Mouse (Mus musculus) forebrain, embryonic 12.5 days (tissue): ENCODE data around the gene Camkk1. TPM values are rescaled to one million over a fixed set of nuclear protein-coding genes. Genes with fewer than 3 reads are reported as not detected.

Experiments used
- ATAC-seq: fragments of 200-750 bp; cut with Nextera tagmentation; 2 replicates; pipeline ENCODE4 v1.8.0; 2017; ENCODE audit warnings: moderate TSS enrichment; ENCODE audit not compliant: low FRiP score
- H3K27ac ChIP-seq: fragments of 300-500 bp; sonication (generic); 2 replicates; pipeline ENCODE4 v1.5.1; 2016; ENCODE audit warnings: mild to moderate bottlenecking
- H3K27me3 ChIP-seq: fragments of 300-500 bp; sonication (generic); 2 replicates; pipeline ENCODE4 v1.6.1; 2016; ENCODE audit warnings: mild to moderate bottlenecking
- H3K36me3 ChIP-seq: fragments of 300-500 bp; sonication (generic); replicated peaks from 2 replicates; pipeline ENCODE4 v1.6.1; 2016; ENCODE audit warnings: mild to moderate bottlenecking
- H3K4me1 ChIP-seq: fragments of 300-500 bp; sonication (generic); 2 replicates; pipeline ENCODE4 v1.6.1; 2016
- H3K4me2 ChIP-seq: fragments of 300-500 bp; sonication (generic); 2 replicates; pipeline ENCODE4 v1.6.1; 2016; ENCODE audit warnings: mild to moderate bottlenecking, moderate library complexity
- H3K4me3 ChIP-seq: fragments of 300-500 bp; sonication (generic); replicated peaks from 2 replicates; pipeline ENCODE4 v1.5.1; 2016; ENCODE audit warnings: mild to moderate bottlenecking
- H3K9ac ChIP-seq: fragments of 300-500 bp; sonication (generic); 2 replicates; pipeline ENCODE4 v1.6.1; 2016; ENCODE audit warnings: mild to moderate bottlenecking
- H3K9me3 ChIP-seq: fragments of 300-500 bp; sonication (generic); 2 replicates; pipeline ENCODE4 v1.6.1; 2016
- WGBS: fragments of 180-500 bp; shearing (Covaris S2); methylation state at CpG from one replicate; pipeline ENCODE4 v1.1.7; 2016; 5-methylcytosine and 5-hydroxymethylcytosine counted together
- polyA plus RNA-seq: library from polyadenylated mRNA; unstranded; fragments of >200 nt; fragmentation: Nextera tagmentation; extraction: Ambion mirVana; gene quantifications from 2 replicates; pipeline ENCODE4 v1.2.1, GENCODE M21; 2016

The Camkk1 gene
- polyA plus RNA-seq, 1 experiment from 2014 or later, result 9.7 TPM

- WGBS, result 80% methylated on average over 13 of the region's 13 CpGs
- no peaks in the 10 kb centered on the region for H3K4me1 ChIP-seq
- no peak overlapping the region for H3K27ac ChIP-seq
- no peak overlapping the region for H3K4me2 ChIP-seq
- H3K9ac ChIP-seq, result no peak overlapping the region
- ATAC-seq, result no peak
- H3K4me3 ChIP-seq, result no peak overlapping the region
- no peaks in the 10 kb centered on the region for H3K36me3 ChIP-seq
- no peaks in the 10 kb centered on the region for H3K9me3 ChIP-seq
- no peaks in the 10 kb centered on the region; the same call in 1 of the 2 replicates for H3K27me3 ChIP-seq
Measured at GRCm38 (mm10) chr11:72997529-72998326, 21.1 kb upstream of the Camkk1 start.

GRCm38 (mm10) chr11:72998771-72999170 lies 20.0 kb upstream of the Camkk1 start, which contains the start of gene P2rx1:
P2rx1 (plus strand) TSS chr11:72999103.
- WGBS, result 59% methylated on average over 8 of the region's 8 CpGs
- no peak within 1 kb of the TSS for H3K9ac ChIP-seq
- H3K36me3 ChIP-seq, result no peaks in the 10 kb centered on the region
- no peak within 1 kb of the TSS for H3K4me2 ChIP-seq
- no peak within 1 kb of the TSS for H3K27ac ChIP-seq
- ATAC-seq, result no peak
- H3K4me1 ChIP-seq, result no peaks in the 10 kb centered on the region
- no peaks in the 10 kb centered on the region; the same call in 1 of the 2 replicates for H3K27me3 ChIP-seq
- H3K4me3 ChIP-seq, result no peak within 1 kb of the TSS
- H3K9me3 ChIP-seq, result no peaks in the 10 kb centered on the region

- whole genome bisulfite sequencing, result 8% methylated on average over 6 of the region's 6 CpGs
- H3K9ac ChIP-seq, result no peak overlapping the region
- ATAC-seq, result no peak
Measured at GRCm38 (mm10) chr11:73001029-73001428, 17.8 kb upstream of the Camkk1 start.

GRCm38 (mm10) chr11:73006377-73006776 lies 12.4 kb upstream of the Camkk1 start:
- ATAC-seq, result peak; percentile 46; the same call in 1 of the 2 replicates
- Histone ChIP-seq H3K4me3 (no peak overlapping the region), H3K27ac (no peak overlapping the region), H3K36me3 (no peaks in the 10 kb centered on the region), H3K4me1 (no peaks in the 10 kb centered on the region), H3K9ac (no peak overlapping the region), H3K27me3 (peaks cover 18% of the 10 kb centered on the region; the same call in 1 of the 2 replicates), H3K4me2 (no peak overlapping the region), H3K9me3 (no peaks in the 10 kb centered on the region)
- 2% methylated on average over 2 of the region's 2 CpGs for WGBS

More at GRCm38 (mm10) chr11:73001029-73001428, 17.8 kb upstream of the Camkk1 start:
- Histone ChIP-seq H3K36me3 (no peaks in the 10 kb centered on the region), H3K4me3 (no peak overlapping the region), H3K4me2 (no peak overlapping the region), H3K4me1 (no peaks in the 10 kb centered on the region), H3K27me3 (no peaks in the 10 kb centered on the region; the same call in 1 of the 2 replicates), H3K27ac (no peak overlapping the region), H3K9me3 (no peaks in the 10 kb centered on the region)

- Histone ChIP-seq H3K9me3 (no peaks in the 10 kb centered on the region), H3K27me3 (peaks cover 18% of the 10 kb centered on the region; the same call in 1 of the 2 replicates), H3K4me1 (no peaks in the 10 kb centered on the region), H3K27ac (no peak overlapping the region), H3K36me3 (no peaks in the 10 kb centered on the region), H3K4me3 (no peak overlapping the region), H3K9ac (no peak overlapping the region), H3K4me2 (no peak overlapping the region)
- ATAC-seq, result no peak
- 75% methylated on average over 3 of the region's 3 CpGs for WGBS
Measured at GRCm38 (mm10) chr11:73007113-73007512, 11.7 kb upstream of the Camkk1 start.

DNA sequence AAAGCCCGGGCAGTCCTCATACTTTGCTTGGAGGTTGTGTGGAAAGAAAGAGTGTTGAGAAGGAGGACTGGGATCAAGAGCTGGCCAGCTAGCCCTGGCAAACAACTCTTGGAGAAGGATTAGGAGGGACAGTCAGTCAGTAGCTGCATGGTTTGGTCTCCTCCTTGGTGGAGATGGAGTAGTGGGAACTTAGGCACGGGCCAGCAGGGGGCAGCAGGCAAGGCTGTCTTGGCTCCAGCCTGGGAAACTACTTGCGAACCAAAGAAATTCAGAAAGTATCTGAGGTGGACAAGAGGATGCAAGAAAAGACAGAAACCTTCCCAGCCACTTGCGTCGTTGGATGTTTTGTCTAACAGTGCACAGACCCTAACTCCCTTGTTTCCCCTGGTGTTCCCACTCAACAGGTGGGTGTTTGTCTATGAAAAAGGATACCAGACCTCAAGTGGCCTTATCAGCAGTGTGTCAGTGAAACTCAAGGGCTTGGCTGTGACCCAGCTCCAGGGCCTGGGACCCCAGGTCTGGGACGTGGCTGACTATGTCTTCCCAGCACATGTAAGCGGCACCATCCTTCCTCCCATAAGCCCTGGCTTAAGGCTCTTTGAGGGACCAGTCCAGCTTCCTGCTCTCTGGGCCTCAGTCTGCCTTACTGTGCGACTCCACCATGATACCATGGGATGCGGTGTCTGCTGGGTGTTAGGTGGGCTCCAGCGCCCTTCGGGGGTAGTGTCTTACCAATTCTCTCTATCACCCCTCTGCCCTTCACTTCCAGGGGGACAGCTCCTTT lies 10.9 kb upstream of the Camkk1 start:
- Histone ChIP-seq H3K9me3 (no peaks in the 10 kb centered on the region), H3K4me2 (no peak overlapping the region), H3K4me1 (no peaks in the 10 kb centered on the region), H3K9ac (no peak overlapping the region), H3K4me3 (no peak overlapping the region), H3K36me3 (no peaks in the 10 kb centered on the region), H3K27me3 (peaks cover 18% of the 10 kb centered on the region; the same call in 1 of the 2 replicates), H3K27ac (no peak overlapping the region)
- WGBS, result 66% methylated on average over 11 of the region's 11 CpGs
- ATAC-seq, result no peak

DNA sequence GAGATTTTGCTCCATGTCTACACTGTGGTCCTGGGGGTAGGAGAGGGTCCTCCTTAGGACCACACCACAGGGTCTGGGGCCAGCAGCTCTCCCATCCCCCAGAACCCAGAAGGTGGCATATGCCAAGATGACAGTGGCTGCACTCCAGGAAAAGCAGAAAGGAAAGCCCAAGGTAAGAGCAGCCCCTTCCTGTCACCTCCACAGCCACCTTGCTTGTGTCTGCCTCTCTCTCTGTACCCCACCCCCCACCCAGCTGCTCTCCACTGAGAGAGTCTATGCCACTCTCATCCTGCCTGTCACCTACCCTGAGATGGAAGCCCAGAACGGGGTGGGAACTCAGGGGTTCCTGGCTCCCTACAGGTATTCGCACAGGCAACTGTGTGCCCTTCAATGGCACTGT lies 10.0 kb upstream of the Camkk1 start:
- no peak for ATAC-seq
- H3K4me2 ChIP-seq, result no peak overlapping the region
- no peaks in the 10 kb centered on the region for H3K36me3 ChIP-seq
- H3K9ac ChIP-seq, result no peak overlapping the region
- no peaks in the 10 kb centered on the region for H3K4me1 ChIP-seq
- 73% methylated on average over 2 of the region's 2 CpGs for WGBS
- peaks cover 18% of the 10 kb centered on the region; the same call in 1 of the 2 replicates for H3K27me3 ChIP-seq
- H3K9me3 ChIP-seq, result no peaks in the 10 kb centered on the region
- no peak overlapping the region for H3K4me3 ChIP-seq
- H3K27ac ChIP-seq, result no peak overlapping the region

GRCm38 (mm10) chr11:73009531-73010274 lies 9.1 kb upstream of the Camkk1 start:
- ATAC-seq, result no peak
- no peak overlapping the region for H3K4me3 ChIP-seq
- no peak overlapping the region for H3K9ac ChIP-seq
- peaks cover 19% of the 10 kb centered on the region for H3K27me3 ChIP-seq
- H3K9me3 ChIP-seq, result no peaks in the 10 kb centered on the region
- H3K4me1 ChIP-seq, result no peaks in the 10 kb centered on the region
- no peaks in the 10 kb centered on the region for H3K36me3 ChIP-seq
- 65% methylated on average over 13 of the region's 13 CpGs for WGBS
- H3K4me2 ChIP-seq, result no peak overlapping the region
- H3K27ac ChIP-seq, result no peak overlapping the region

- Histone ChIP-seq H3K4me1 (peaks cover 6% of the 10 kb centered on the region), H3K9ac (no peak overlapping the region), H3K9me3 (no peaks in the 10 kb centered on the region), H3K27me3 (peaks cover 41% of the 10 kb centered on the region), H3K27ac (no peak overlapping the region), H3K36me3 (no peaks in the 10 kb centered on the region), H3K4me2 (no peak overlapping the region), H3K4me3 (no peak overlapping the region)
- WGBS, result 70% methylated on average over 5 of the region's 5 CpGs
- no peak for ATAC-seq
Measured at GRCm38 (mm10) chr11:73013981-73014380, 4.8 kb upstream of the Camkk1 start.

DNA sequence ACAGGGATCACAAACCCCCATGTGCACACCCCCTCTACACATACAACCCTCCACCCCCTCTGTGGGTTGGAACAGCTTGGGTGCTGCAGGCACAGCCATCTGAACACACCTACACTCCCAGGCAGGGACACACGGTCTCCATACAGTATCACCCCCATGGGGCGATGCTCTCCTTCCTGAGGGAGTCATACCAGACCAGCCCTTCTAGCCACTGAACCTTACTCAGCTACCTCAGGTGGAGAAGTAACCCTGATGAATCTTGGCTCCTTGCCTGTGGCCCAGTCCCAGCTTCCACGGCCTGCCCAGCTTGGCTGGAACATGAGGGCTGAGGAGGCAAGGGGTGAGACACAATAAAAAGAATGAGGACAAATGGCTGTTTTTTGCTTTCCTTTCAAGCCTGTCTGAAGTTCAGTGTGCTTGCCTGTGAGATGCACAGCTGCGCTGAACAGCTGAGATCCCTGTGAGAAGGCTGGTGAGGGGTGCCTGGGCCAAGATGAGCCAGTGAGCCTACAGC lies 3.9 kb upstream of the Camkk1 start:
- Histone ChIP-seq H3K27me3 (peaks cover 40% of the 10 kb centered on the region), H3K9ac (no peak overlapping the region), H3K4me2 (no peak overlapping the region), H3K9me3 (no peaks in the 10 kb centered on the region), H3K36me3 (no peaks in the 10 kb centered on the region), H3K4me3 (no peak overlapping the region), H3K4me1 (peaks cover 14% of the 10 kb centered on the region), H3K27ac (no peak overlapping the region)
- WGBS, result 84% methylated on average over 4 of the region's 4 CpGs
- ATAC-seq, result no peak

DNA sequence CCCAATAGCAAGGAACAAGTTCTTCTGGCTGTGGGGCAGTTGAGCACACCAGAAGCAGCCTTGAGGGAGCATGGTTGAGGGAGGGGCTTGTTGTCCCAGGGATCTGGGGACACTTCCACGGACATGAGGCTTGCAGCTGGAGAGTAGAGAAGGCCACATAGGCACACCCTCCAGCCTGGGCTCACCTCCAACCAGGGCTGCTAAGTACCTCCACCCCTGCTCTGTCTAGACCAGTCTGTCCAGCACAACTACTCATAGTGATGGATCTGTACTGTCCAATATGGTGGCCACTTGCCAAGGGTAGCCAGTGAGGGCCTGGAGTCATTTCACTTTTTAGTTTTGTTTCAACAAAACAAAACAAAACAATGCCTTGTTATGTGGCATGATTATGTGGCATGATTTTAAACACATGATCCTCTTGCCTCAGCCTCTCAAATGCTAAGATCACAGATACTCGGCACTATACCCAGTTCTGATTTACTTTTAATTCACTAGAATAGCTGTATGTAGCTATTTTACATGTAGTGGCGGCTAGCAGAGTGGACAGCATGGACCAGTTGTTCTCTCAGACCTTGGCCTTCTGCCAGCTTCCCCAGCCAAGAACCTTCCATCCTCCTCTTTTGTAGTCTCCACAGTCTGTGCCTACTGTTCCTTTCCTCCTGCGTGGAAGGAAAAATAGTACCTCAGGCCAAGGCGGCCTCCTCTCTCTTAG lies 3.3 kb upstream of the Camkk1 start:
- ATAC-seq, result no peak
- no peaks in the 10 kb centered on the region for H3K36me3 ChIP-seq
- H3K9ac ChIP-seq, result no peak overlapping the region
- H3K9me3 ChIP-seq, result no peaks in the 10 kb centered on the region
- WGBS, result 77% methylated on average over 5 of the region's 5 CpGs
- H3K27me3 ChIP-seq, result peaks cover 43% of the 10 kb centered on the region
- H3K27ac ChIP-seq, result no peak overlapping the region
- H3K4me2 ChIP-seq, result no peak overlapping the region
- H3K4me1 ChIP-seq, result peaks cover 18% of the 10 kb centered on the region
- H3K4me3 ChIP-seq, result no peak overlapping the region
